Mouse (Mus musculus): ENCODE results near the gene Tfap2c. TPM values are rescaled to one million over a fixed set of nuclear protein-coding genes. Genes with fewer than 3 reads are reported as not detected.

Gene Tfap2c
- not detected for polyA plus RNA-seq (2014; fragmentation: Illumina TruSeq; extraction: RNeasy Lipid Tissue Mini Kit (QIAGEN cat#74804); ENCODE audit: low read depth, low replicate concordance)

DNA sequence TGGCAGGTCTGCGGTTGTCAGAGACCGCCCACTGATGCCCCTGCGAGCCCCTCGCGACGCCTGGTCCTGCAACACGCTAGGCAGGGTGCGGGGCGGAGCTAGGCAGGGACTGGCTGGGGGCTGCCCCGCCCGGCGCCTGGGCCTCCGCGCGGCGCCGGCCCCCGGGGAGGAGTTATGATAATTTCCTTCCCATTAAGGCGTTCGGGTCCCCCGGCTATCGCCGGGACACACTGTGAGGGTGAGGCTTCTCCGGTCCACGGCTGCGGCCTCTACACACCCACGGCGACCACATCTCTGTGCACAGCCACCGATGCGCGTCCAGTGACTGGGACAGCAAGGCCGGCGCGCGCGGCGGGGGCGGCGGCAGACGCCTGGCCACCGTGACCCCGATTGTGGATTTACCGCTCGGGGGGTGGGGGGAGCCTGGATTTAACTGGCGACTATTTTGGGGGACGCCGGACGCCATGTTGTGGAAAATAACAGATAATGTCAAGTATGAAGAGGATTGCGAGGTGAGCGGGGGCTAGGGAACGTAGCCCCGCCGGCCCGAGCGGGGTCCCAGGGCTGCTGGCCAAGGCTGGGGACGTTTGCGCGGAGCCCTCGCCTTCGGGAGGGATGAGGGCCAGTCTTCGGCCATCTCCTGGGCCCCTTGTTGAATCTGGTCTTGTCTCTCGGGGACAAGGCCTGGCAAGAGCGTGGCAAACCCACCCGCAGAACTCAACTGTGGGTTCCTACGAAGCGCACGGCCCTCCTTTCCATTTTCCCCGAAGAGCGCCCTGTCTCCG, at the start of gene Tfap2c:
Gene Tfap2c (plus strand): TSS at position 223 of the 785 bp plus-strand sequence.

Other genes with a start within 250 kb of the Tfap2c start
- gene Fam210b, start 204.0 kb upstream of the Tfap2c start, polyA plus RNA-seq (2014; fragmentation: Illumina TruSeq; extraction: RNeasy Lipid Tissue Mini Kit (QIAGEN cat#74804); ENCODE audit: low read depth, low replicate concordance): 16.7 TPM
- gene Aurka, start 179.1 kb upstream of the Tfap2c start, polyA plus RNA-seq (2014; fragmentation: Illumina TruSeq; extraction: RNeasy Lipid Tissue Mini Kit (QIAGEN cat#74804); ENCODE audit: low read depth, low replicate concordance): 0.24 TPM
- 4.6 TPM for gene Cstf1, start 178.9 kb upstream of the Tfap2c start, polyA plus RNA-seq (2014; fragmentation: Illumina TruSeq; extraction: RNeasy Lipid Tissue Mini Kit (QIAGEN cat#74804); ENCODE audit: low read depth, low replicate concordance)
- gene Cass4, start 155.8 kb upstream of the Tfap2c start, polyA plus RNA-seq (2014; fragmentation: Illumina TruSeq; extraction: RNeasy Lipid Tissue Mini Kit (QIAGEN cat#74804); ENCODE audit: low read depth, low replicate concordance): 0.16 TPM
- 1.5 TPM for gene Rtf2, start 109.0 kb upstream of the Tfap2c start, polyA plus RNA-seq (2014; fragmentation: Illumina TruSeq; extraction: RNeasy Lipid Tissue Mini Kit (QIAGEN cat#74804); ENCODE audit: low read depth, low replicate concordance)
- not detected for gene Gcnt7, start 91.0 kb upstream of the Tfap2c start, polyA plus RNA-seq (2014; fragmentation: Illumina TruSeq; extraction: RNeasy Lipid Tissue Mini Kit (QIAGEN cat#74804); ENCODE audit: low read depth, low replicate concordance)
- not detected for gene Fam209, start 77.1 kb upstream of the Tfap2c start, polyA plus RNA-seq (2014; fragmentation: Illumina TruSeq; extraction: RNeasy Lipid Tissue Mini Kit (QIAGEN cat#74804); ENCODE audit: low read depth, low replicate concordance)